Mouse (Mus musculus) C2C12 (cell line): ENCODE results near the gene H2al3. TPM values are rescaled to one million over a fixed set of nuclear protein-coding genes. Genes with fewer than 3 reads are reported as not detected.

Experiments used
- H3K27me3 ChIP-seq: one replicate; pipeline ENCODE4 v1.6.1; 2011; ENCODE audit not compliant: control insufficient read depth, insufficient read depth, insufficient read length
- H3K36me3 ChIP-seq: one replicate; pipeline ENCODE4 v1.6.1; 2011; ENCODE audit not compliant: control insufficient read depth, insufficient read depth
- H3K4me3 ChIP-seq: one replicate; pipeline ENCODE4 v1.5.1; 2011; ENCODE audit warnings: mild to moderate bottlenecking, control low read depth; ENCODE audit not compliant: poor library complexity, insufficient read depth, severe bottlenecking
- H3K79me2 ChIP-seq: one replicate; pipeline ENCODE4 v1.6.1; 2011; ENCODE audit not compliant: control insufficient read depth, insufficient read depth
- H3K79me3 ChIP-seq: one replicate; pipeline ENCODE4 v1.6.1; 2011; ENCODE audit warnings: low read depth, control low read depth
- H3ac ChIP-seq: one replicate; pipeline ENCODE3; 2011; ENCODE audit warnings: low read depth; ENCODE audit not compliant: control insufficient read depth, insufficient read length
- CEBPB ChIP-seq: IDR thresholded peaks from one replicate; pipeline ENCODE4 v1.6.1; 2011; ENCODE audit warnings: low read depth, mild to moderate bottlenecking, control low read depth, moderate library complexity
- CTCF ChIP-seq: IDR thresholded peaks from one replicate; pipeline ENCODE4 v1.5.1; 2011; ENCODE audit not compliant: control insufficient read depth, insufficient read depth, insufficient read length
- FOSL1 ChIP-seq: IDR thresholded peaks from one replicate; pipeline ENCODE4 v1.8.0; 2011; ENCODE audit warnings: mild to moderate bottlenecking, low read length; ENCODE audit not compliant: poor library complexity, insufficient read depth, severe bottlenecking
- MAX ChIP-seq: IDR thresholded peaks from one replicate; pipeline ENCODE4 v1.6.1; 2011; ENCODE audit warnings: mild to moderate bottlenecking, control low read depth
- MYOD1 ChIP-seq: IDR thresholded peaks from one replicate; pipeline ENCODE4 v1.6.1; 2011; ENCODE audit warnings: low read depth; ENCODE audit not compliant: control insufficient read depth, insufficient read length
- MYOG ChIP-seq: IDR thresholded peaks from one replicate; pipeline ENCODE4 v1.6.1; 2011; ENCODE audit not compliant: control insufficient read depth, insufficient read length; ENCODE audit errors: extremely low read depth
- USF1 ChIP-seq: IDR thresholded peaks from one replicate; pipeline ENCODE4 v1.6.1; 2011; ENCODE audit warnings: low read depth, mild to moderate bottlenecking, control low read depth, moderate library complexity
- long read RNA-seq, 2 experiments: library from polyadenylated mRNA; unstranded; transcript quantifications; one replicate each; pipeline ENCODE4 v2.0.0; 2019 to 2020
- polyA plus RNA-seq: library from polyadenylated mRNA; unstranded; fragments of >200 nt; fragmentation: generic; extraction: Trizol; gene quantifications from one replicate; pipeline ENCODE4 v1.2.1, GENCODE M21; 2012; ENCODE audit warnings: missing spikeins

Gene H2al3
- 0.07 TPM for polyA plus RNA-seq
- long read RNA-seq, experiment 1: 0 reads
- long read RNA-seq, experiment 2: 0 reads

GRCm38 (mm10) chrX:9849403-9849802, at the start of gene H2al3:
Gene H2al3 (plus strand): TSS chrX:9849703.
- H3K79me2 ChIP-seq: no peaks in the 10 kb centered on the region
- no peaks in the 10 kb centered on the region for H3K27me3 ChIP-seq
- H3K79me3 ChIP-seq: no peaks in the 10 kb centered on the region
- no peak within 1 kb of the TSS for H3ac ChIP-seq
- no peak within 1 kb of the TSS for H3K4me3 ChIP-seq
- TF ChIP-seq FOSL1 (no peak), MYOD1 (no peak), MYOG (no peak), USF1 (no peak)
- H3K36me3 ChIP-seq: no peaks in the 10 kb centered on the region

GRCm38 (mm10) chrX:9810101-9810500, 39.4 kb upstream of the H2al3 start:
- TF ChIP-seq MYOG (no peak), CTCF (no peak), USF1 (no peak), MYOD1 (no peak), MAX (no peak), FOSL1 (peak; percentile 54)

GRCm38 (mm10) chrX:9812469-9812868, 37.0 kb upstream of the H2al3 start:
- H3K36me3 ChIP-seq: peaks cover 10% of the 10 kb centered on the region
- H3K27me3 ChIP-seq: no peaks in the 10 kb centered on the region
- H3K79me2 ChIP-seq: no peaks in the 10 kb centered on the region
- H3ac ChIP-seq: no peak overlapping the region
- H3K4me3 ChIP-seq: no peak overlapping the region
- H3K79me3 ChIP-seq: no peaks in the 10 kb centered on the region
- TF ChIP-seq FOSL1: no peak
- TF ChIP-seq MAX: no peak
- TF ChIP-seq MYOG: no peak
- TF ChIP-seq CTCF: no peak
- no peak for TF ChIP-seq CEBPB
- no peak for TF ChIP-seq USF1
- no peak for TF ChIP-seq MYOD1

More at GRCm38 (mm10) chrX:9810101-9810500, 39.4 kb upstream of the H2al3 start:
- Histone ChIP-seq H3K79me2 (no peaks in the 10 kb centered on the region), H3K4me3 (no peak overlapping the region), H3K36me3 (peaks cover 10% of the 10 kb centered on the region), H3K27me3 (no peaks in the 10 kb centered on the region), H3ac (no peak overlapping the region), H3K79me3 (no peaks in the 10 kb centered on the region)

GRCm38 (mm10) chrX:9834779-9835178, 14.7 kb upstream of the H2al3 start:
- Histone ChIP-seq H3K79me3 (peaks cover 3% of the 10 kb centered on the region), H3K36me3 (no peaks in the 10 kb centered on the region), H3K27me3 (no peaks in the 10 kb centered on the region), H3K79me2 (no peaks in the 10 kb centered on the region), H3K4me3 (no peak overlapping the region), H3ac (no peak overlapping the region)
- TF ChIP-seq MYOD1 (no peak), CTCF (no peak), CEBPB (no peak), USF1 (no peak), FOSL1 (no peak), MYOG (no peak), MAX (no peak)

GRCm38 (mm10) chrX:9846628-9847027, 2.9 kb upstream of the H2al3 start, which contains the start of gene Hypm:
Gene Hypm (plus strand): TSS chrX:9846928.
- TF ChIP-seq MYOD1 (no peak), CTCF (no peak), FOSL1 (no peak), CEBPB (no peak), MYOG (no peak), MAX (no peak), USF1 (no peak)
- Histone ChIP-seq H3K4me3 (no peak within 1 kb of the TSS), H3K79me3 (no peaks in the 10 kb centered on the region), H3K36me3 (no peaks in the 10 kb centered on the region), H3ac (no peak within 1 kb of the TSS), H3K27me3 (no peaks in the 10 kb centered on the region), H3K79me2 (no peaks in the 10 kb centered on the region)

GRCm38 (mm10) chrX:9861859-9862258, 12.4 kb downstream of the H2al3 start:
- no peaks in the 10 kb centered on the region for H3K79me3 ChIP-seq
- no peaks in the 10 kb centered on the region for H3K79me2 ChIP-seq
- H3K36me3 ChIP-seq: no peaks in the 10 kb centered on the region
- H3K4me3 ChIP-seq: no peak overlapping the region
- TF ChIP-seq FOSL1: no peak
- TF ChIP-seq MYOD1: no peak
- TF ChIP-seq CTCF: no peak
- no peak for TF ChIP-seq MAX
- TF ChIP-seq USF1: no peak
- TF ChIP-seq MYOG: no peak
- no peak for TF ChIP-seq CEBPB
- no peaks in the 10 kb centered on the region for H3K27me3 ChIP-seq
- H3ac ChIP-seq: no peak overlapping the region
